Mouse (Mus musculus) cerebellum, adult 2 months (tissue): Measurements from ENCODE around the gene Mpped2.

Experiments
- CTCF ChIP-seq: fragments of 200-500 bp; IDR thresholded peaks from 2 replicates; pipeline ENCODE4 v1.5.1; 2011; ENCODE audit warnings: low read depth, mild to moderate bottlenecking, control low read depth, low read length, moderate library complexity, borderline replicate concordance; ENCODE audit not compliant: insufficient read depth
- POLR2A ChIP-seq: fragments of 200-500 bp; IDR thresholded peaks from 2 replicates; pipeline ENCODE4 v1.6.1; 2011; ENCODE audit warnings: low read length, control low read depth, borderline replicate concordance; ENCODE audit not compliant: insufficient read depth

- no peak for TF ChIP-seq CTCF
- no peak for TF ChIP-seq POLR2A
Observed at GRCm38 (mm10) chr2:106846511-106846910, 153.4 kb downstream of the Mpped2 start.
